Mouse (Mus musculus) forebrain, embryonic 14.5 days (tissue): Measurements from ENCODE around the gene Olfr578. TPM values are rescaled to one million over a fixed set of nuclear protein-coding genes. Genes with fewer than 3 reads are reported as not detected.

Experiments
- ATAC-seq: fragments of 200-750 bp; cut with Nextera tagmentation; 2 replicates; pipeline ENCODE4 v1.8.0; 2017; ENCODE audit warnings: mild to moderate bottlenecking, moderate library complexity
- DNase-seq: peaks from one replicate; pipeline ENCODE4 v3.0.0-alpha.2; 2015; ENCODE audit warnings: low spot score
- H3K27ac ChIP-seq: fragments of 300-500 bp; sonication (generic); 2 replicates; pipeline ENCODE4 v1.5.1; 2014; ENCODE audit warnings: low read depth, mild to moderate bottlenecking, control low read depth, low read length, moderate library complexity
- H3K27me3 ChIP-seq: fragments of 300-500 bp; sonication (generic); replicated peaks from 2 replicates; pipeline ENCODE4 v1.6.1; 2014; ENCODE audit warnings: low read length, control low read depth, mixed read lengths; ENCODE audit not compliant: control insufficient read depth, insufficient read depth
- H3K36me3 ChIP-seq: fragments of 300-500 bp; sonication (generic); 2 replicates; pipeline ENCODE4 v1.6.1; 2014; ENCODE audit warnings: low read length, control low read depth; ENCODE audit not compliant: control insufficient read depth, insufficient read depth
- H3K4me1 ChIP-seq: fragments of 300-500 bp; sonication (generic); 2 replicates; pipeline ENCODE4 v1.6.1; 2014; ENCODE audit warnings: antibody characterized with exemption, low read length, control low read depth; ENCODE audit not compliant: control insufficient read depth, insufficient read depth
- H3K4me2 ChIP-seq: fragments of 300-500 bp; sonication (generic); 2 replicates; pipeline ENCODE4 v1.6.1; 2014; ENCODE audit warnings: mild to moderate bottlenecking, control low read depth, low read length
- H3K4me3 ChIP-seq: fragments of 300-500 bp; sonication (generic); 2 replicates; pipeline ENCODE4 v1.5.1; 2014; ENCODE audit warnings: low read depth, low read length, control low read depth
- H3K9ac ChIP-seq: fragments of 300-500 bp; sonication (generic); 2 replicates; pipeline ENCODE4 v1.6.1; 2014; ENCODE audit warnings: mild to moderate bottlenecking, low read length, control low read depth, moderate library complexity
- H3K9me3 ChIP-seq: fragments of 300-500 bp; sonication (generic); replicated peaks from 2 replicates; pipeline ENCODE4 v1.6.1; 2016; ENCODE audit warnings: low read length, control low read depth, mixed read lengths; ENCODE audit not compliant: control insufficient read depth
- WGBS: fragments of 180-500 bp; shearing (Covaris S2); extraction: QIAGEN DNeasy Blood & Tissue Kit; methylation state at CpG from one replicate; pipeline ENCODE4 v1.1.7; 2014; 5-methylcytosine and 5-hydroxymethylcytosine counted together
- polyA plus RNA-seq: library from polyadenylated mRNA; unstranded; fragments of >200 nt; fragmentation: Nextera tagmentation; extraction: Ambion mirVana; gene quantifications from 2 replicates; pipeline ENCODE4 v1.2.1, GENCODE M21; 2014

Olfr578 gene
- not detected in 2 replicates for polyA plus RNA-seq

GRCm38 (mm10) chr7:102989224-102989623 lies at the start of gene Olfr578:
TSS of gene Olfr578 (minus strand) at chr7:102989324.
- DNase-seq (no peak), ATAC-seq (no peak)
- H3K27me3 ChIP-seq: no peaks in the 10 kb centered on the region
- H3K27ac ChIP-seq: no peak within 1 kb of the TSS
- H3K4me2 ChIP-seq: no peak within 1 kb of the TSS
- H3K4me1 ChIP-seq: no peaks in the 10 kb centered on the region
- H3K9me3 ChIP-seq: no peaks in the 10 kb centered on the region
- no peaks in the 10 kb centered on the region for H3K36me3 ChIP-seq
- WGBS: 83% methylated on average over 3 of the region's 3 CpGs
- H3K9ac ChIP-seq: no peak within 1 kb of the TSS
- no peak within 1 kb of the TSS for H3K4me3 ChIP-seq

GRCm38 (mm10) chr7:103037724-103038123 lies 48.6 kb upstream of the Olfr578 start, which contains the start of gene Olfr582:
TSS of gene Olfr582 (plus strand) at chr7:103038024.
- Histone ChIP-seq H3K4me2 (no peak within 1 kb of the TSS), H3K9ac (no peak within 1 kb of the TSS), H3K4me1 (no peaks in the 10 kb centered on the region), H3K36me3 (no peaks in the 10 kb centered on the region), H3K27me3 (no peaks in the 10 kb centered on the region), H3K27ac (no peak within 1 kb of the TSS), H3K9me3 (no peaks in the 10 kb centered on the region), H3K4me3 (no peak within 1 kb of the TSS)
- ATAC-seq: no peak
- DNase-seq: no peak

DNA sequence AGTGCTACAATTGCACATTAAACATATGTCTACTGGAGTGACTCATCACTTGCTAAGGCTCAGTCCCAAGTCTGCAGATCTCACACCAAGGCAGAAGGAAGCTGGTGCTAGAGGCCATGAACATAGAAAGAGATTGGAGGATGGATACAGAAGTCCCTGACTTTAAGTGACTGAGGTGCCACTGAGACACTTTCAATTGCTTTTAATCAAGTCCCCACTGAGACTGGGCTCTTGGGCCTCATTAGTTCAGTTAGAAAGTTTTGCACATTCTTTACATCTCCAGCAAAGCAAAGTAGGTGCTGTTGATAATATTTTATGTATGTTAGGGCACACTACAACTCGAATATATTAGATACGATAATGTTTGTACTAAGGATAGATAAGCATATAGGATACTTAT lies 13.3 kb downstream of the Olfr578 start, which contains the start of gene Olfr577:
TSS of gene Olfr577 (minus strand) at position 101 of the 400 bp plus-strand sequence.
- DNase-seq (no peak), ATAC-seq (no peak)
- Histone ChIP-seq H3K27ac (no peak within 1 kb of the TSS), H3K9me3 (no peaks in the 10 kb centered on the region), H3K4me3 (no peak within 1 kb of the TSS), H3K27me3 (no peaks in the 10 kb centered on the region), H3K4me1 (no peaks in the 10 kb centered on the region), H3K9ac (no peak within 1 kb of the TSS), H3K4me2 (no peak within 1 kb of the TSS), H3K36me3 (no peaks in the 10 kb centered on the region)
- WGBS: 83% methylated on average over 2 of the region's 2 CpGs

DNA sequence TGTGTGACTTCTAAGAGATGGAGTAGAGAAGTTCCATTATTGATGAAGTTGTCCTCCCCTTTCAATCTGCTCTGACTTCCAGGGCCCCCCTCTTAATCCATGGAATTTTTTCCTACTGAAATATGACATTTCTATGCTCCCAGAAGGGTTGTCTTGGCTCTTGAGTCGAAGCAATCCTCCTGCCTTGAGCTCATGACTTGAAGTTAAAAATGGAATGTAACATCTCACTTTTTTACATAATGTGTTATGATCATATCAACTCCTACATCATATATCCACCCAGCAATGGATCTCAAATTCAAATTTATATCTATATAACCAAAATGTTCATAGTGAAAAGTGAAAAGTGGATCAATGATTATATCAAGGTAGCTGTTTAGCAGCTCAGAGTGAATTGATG lies 14.7 kb downstream of the Olfr578 start:
- Histone ChIP-seq H3K36me3 (no peaks in the 10 kb centered on the region), H3K4me3 (no peak overlapping the region), H3K27ac (no peak overlapping the region), H3K9ac (no peak overlapping the region), H3K27me3 (no peaks in the 10 kb centered on the region), H3K4me2 (no peak overlapping the region), H3K9me3 (no peaks in the 10 kb centered on the region), H3K4me1 (no peaks in the 10 kb centered on the region)
- DNase-seq: no peak
- ATAC-seq: no peak
- 40% methylated on average over 1 of the region's 1 CpGs for WGBS

- DNase-seq: no peak
- no peak for ATAC-seq
- no peak within 1 kb of the TSS for H3K4me2 ChIP-seq
- 66% methylated on average over 2 of the region's 2 CpGs for WGBS
- H3K4me3 ChIP-seq: no peak within 1 kb of the TSS
- no peak within 1 kb of the TSS for H3K9ac ChIP-seq
- no peaks in the 10 kb centered on the region for H3K36me3 ChIP-seq
- no peaks in the 10 kb centered on the region for H3K27me3 ChIP-seq
- no peaks in the 10 kb centered on the region for H3K4me1 ChIP-seq
- no peaks in the 10 kb centered on the region for H3K9me3 ChIP-seq
- no peak within 1 kb of the TSS for H3K27ac ChIP-seq
Observed at GRCm38 (mm10) chr7:102962360-102962759, 26.8 kb downstream of the Olfr578 start, which contains the start of gene Olfr576. TSS of gene Olfr576 (plus strand) at chr7:102962660.

DNA sequence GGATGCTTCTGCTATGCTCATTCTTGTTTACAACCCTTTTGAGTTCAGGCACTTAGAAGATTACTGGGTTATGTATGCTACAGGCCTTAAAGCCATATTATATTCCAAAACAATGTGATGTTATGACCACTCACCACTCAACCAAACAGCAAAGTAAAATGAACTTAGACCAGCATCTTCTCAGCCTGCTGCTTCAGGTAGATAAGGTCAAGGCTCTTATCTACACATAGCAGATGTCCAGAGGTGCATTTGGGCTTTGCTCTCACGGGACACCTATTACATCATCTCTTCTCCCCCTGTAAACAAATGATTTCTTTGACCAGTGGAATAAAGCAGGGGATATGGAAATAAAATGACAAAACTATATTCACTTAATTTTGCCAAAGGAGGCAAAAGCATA lies 30.5 kb downstream of the Olfr578 start, which contains the start of gene Olfr575:
TSS of gene Olfr575 (minus strand) at position 183 of the 400 bp plus-strand sequence.
- H3K4me2 ChIP-seq: no peak within 1 kb of the TSS
- ATAC-seq (no peak), DNase-seq (no peak)
- H3K36me3 ChIP-seq: no peaks in the 10 kb centered on the region
- no peak within 1 kb of the TSS for H3K4me3 ChIP-seq
- no peaks in the 10 kb centered on the region for H3K9me3 ChIP-seq
- WGBS: 70% methylated on average over 1 of the region's 1 CpGs
- no peaks in the 10 kb centered on the region for H3K27me3 ChIP-seq
- H3K27ac ChIP-seq: no peak within 1 kb of the TSS
- no peak within 1 kb of the TSS for H3K9ac ChIP-seq
- no peaks in the 10 kb centered on the region for H3K4me1 ChIP-seq

- Histone ChIP-seq H3K9ac (no peak overlapping the region), H3K27ac (no peak overlapping the region), H3K4me3 (no peak overlapping the region), H3K27me3 (no peaks in the 10 kb centered on the region), H3K36me3 (no peaks in the 10 kb centered on the region), H3K9me3 (no peaks in the 10 kb centered on the region), H3K4me2 (no peak overlapping the region), H3K4me1 (no peaks in the 10 kb centered on the region)
- DNase-seq (no peak), ATAC-seq (no peak)
- WGBS: 85% methylated on average over 3 of the region's 3 CpGs
Observed at GRCm38 (mm10) chr7:102958137-102958536, 31.0 kb downstream of the Olfr578 start.

- DNase-seq (no peak), ATAC-seq (no peak)
- no peaks in the 10 kb centered on the region for H3K4me1 ChIP-seq
- WGBS: 72% methylated on average over 1 of the region's 1 CpGs
- H3K36me3 ChIP-seq: no peaks in the 10 kb centered on the region
- no peaks in the 10 kb centered on the region for H3K9me3 ChIP-seq
- H3K27me3 ChIP-seq: no peaks in the 10 kb centered on the region
- no peak overlapping the region for H3K9ac ChIP-seq
- no peak overlapping the region for H3K27ac ChIP-seq
- H3K4me2 ChIP-seq: no peak overlapping the region
- H3K4me3 ChIP-seq: no peak overlapping the region
Observed at GRCm38 (mm10) chr7:102950732-102951131, 38.4 kb downstream of the Olfr578 start.

DNA sequence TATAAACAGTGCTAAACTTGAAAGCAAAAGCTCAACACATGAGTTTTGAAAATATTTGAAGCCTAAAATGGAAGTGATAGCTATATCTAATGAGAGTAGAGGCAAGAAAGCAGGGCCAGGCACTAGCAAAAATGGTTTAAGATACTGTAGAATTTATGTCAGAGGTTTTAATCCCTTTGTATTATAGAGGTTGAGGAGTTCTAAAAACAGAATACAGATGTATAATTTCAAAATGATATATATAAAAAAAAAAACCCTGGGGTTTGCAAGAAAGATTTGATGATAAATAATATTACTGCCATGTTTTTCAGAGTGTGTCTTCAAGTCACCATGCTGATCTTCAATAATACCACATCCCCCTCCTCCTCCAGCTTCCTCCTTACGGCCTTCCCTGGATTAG lies 41.0 kb downstream of the Olfr578 start, which contains the start of gene Olfr574:
TSS of gene Olfr574 (plus strand) at position 301 of the 400 bp plus-strand sequence.
- H3K9me3 ChIP-seq: no peaks in the 10 kb centered on the region
- H3K4me1 ChIP-seq: no peaks in the 10 kb centered on the region
- no peak within 1 kb of the TSS for H3K27ac ChIP-seq
- no peaks in the 10 kb centered on the region for H3K36me3 ChIP-seq
- H3K9ac ChIP-seq: no peak within 1 kb of the TSS
- no peak for ATAC-seq
- no peak within 1 kb of the TSS for H3K4me2 ChIP-seq
- DNase-seq: no peak
- H3K4me3 ChIP-seq: no peak within 1 kb of the TSS
- no peaks in the 10 kb centered on the region for H3K27me3 ChIP-seq
- WGBS: 100% methylated on average over 1 of the region's 1 CpGs
